Mouse (Mus musculus) left cerebral cortex, adult 11 months (tissue): ENCODE results near the gene Cacng4.

ENCODE experiments used
- DNase-seq: peaks from one replicate; pipeline ENCODE4 v3.0.0; 2022; ENCODE audit warnings: low spot score

The Cacng4 gene

GRCm38 (mm10) chr11:107716332-107716938 is 77.9 kb downstream of the Cacng4 start, which contains the start of gene Cacng1:
TSS of gene Cacng1 (minus strand) at chr11:107716522.
- DNase-seq, result no peak

GRCm38 (mm10) chr11:107714368-107714767 is 80.0 kb downstream of the Cacng4 start:
- DNase-seq, result no peak

GRCm38 (mm10) chr11:107710379-107710778 is 84.0 kb downstream of the Cacng4 start:
- no peak for DNase-seq

GRCm38 (mm10) chr11:107707897-107708610 is 86.3 kb downstream of the Cacng4 start:
- no peak for DNase-seq

- DNase-seq, result no peak
Observed at GRCm38 (mm10) chr11:107705476-107706074, 88.8 kb downstream of the Cacng4 start.

GRCm38 (mm10) chr11:107705060-107705459 is 89.3 kb downstream of the Cacng4 start:
- no peak for DNase-seq

- no peak for DNase-seq
Observed at GRCm38 (mm10) chr11:107703272-107704134, 90.9 kb downstream of the Cacng4 start.

- DNase-seq, result no peak
Observed at GRCm38 (mm10) chr11:107699967-107700366, 94.4 kb downstream of the Cacng4 start.

- DNase-seq, result no peak
Observed at GRCm38 (mm10) chr11:107693338-107693737, 101.0 kb downstream of the Cacng4 start.

- no peak for DNase-seq
Observed at GRCm38 (mm10) chr11:107691569-107691968, 102.8 kb downstream of the Cacng4 start.

GRCm38 (mm10) chr11:107688480-107688879 is 105.9 kb downstream of the Cacng4 start:
- DNase-seq, result no peak

- DNase-seq, result no peak
Observed at GRCm38 (mm10) chr11:107686290-107686689, 108.1 kb downstream of the Cacng4 start.

- DNase-seq, result no peak
Observed at GRCm38 (mm10) chr11:107683544-107684465, 110.6 kb downstream of the Cacng4 start.

GRCm38 (mm10) chr11:107682694-107683355 is 111.5 kb downstream of the Cacng4 start:
- DNase-seq, result no peak
